Mouse (Mus musculus) 416B (cell line): Measurements from ENCODE around the gene Dtx2.

Experiments used
- DNase-seq: peaks from one replicate; pipeline ENCODE4 v3.0.0; 2011; ENCODE audit warnings: low read depth

Dtx2 gene

GRCm38 (mm10) chr5:135975893-135976668 is 18.5 kb upstream of the Dtx2 start:
- DNase-seq: peak; percentile 54

GRCm38 (mm10) chr5:135979381-135979780 is 15.2 kb upstream of the Dtx2 start:
- no peak for DNase-seq

DNA sequence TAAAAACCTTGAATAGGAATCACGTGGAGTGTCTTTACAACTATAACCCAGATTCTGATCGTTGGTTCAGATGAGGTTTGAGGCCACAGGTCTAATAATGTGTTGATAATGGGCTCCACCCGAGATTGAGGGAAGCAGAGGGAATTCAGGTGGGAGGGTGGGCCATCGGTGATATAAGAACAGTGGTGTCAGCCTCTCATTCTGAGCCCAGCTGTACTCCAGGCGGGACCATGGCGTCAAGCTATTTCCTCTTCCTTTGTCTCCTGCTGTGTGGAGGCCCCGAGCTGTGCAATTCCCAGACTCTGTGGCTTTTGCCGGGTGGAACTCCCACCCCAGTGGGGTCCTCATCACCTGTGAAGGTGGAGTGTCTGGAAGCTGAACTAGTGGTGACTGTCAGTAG is 14.7 kb upstream of the Dtx2 start, which contains the start of gene Zp3:
Gene Zp3 (plus strand): TSS at position 196 of the 400 bp plus-strand sequence.
- no peak for DNase-seq

GRCm38 (mm10) chr5:135982398-135982797 is 12.2 kb upstream of the Dtx2 start:
- peak; percentile 65 for DNase-seq

GRCm38 (mm10) chr5:135984546-135985044 is 10.0 kb upstream of the Dtx2 start:
- no peak for DNase-seq

DNA sequence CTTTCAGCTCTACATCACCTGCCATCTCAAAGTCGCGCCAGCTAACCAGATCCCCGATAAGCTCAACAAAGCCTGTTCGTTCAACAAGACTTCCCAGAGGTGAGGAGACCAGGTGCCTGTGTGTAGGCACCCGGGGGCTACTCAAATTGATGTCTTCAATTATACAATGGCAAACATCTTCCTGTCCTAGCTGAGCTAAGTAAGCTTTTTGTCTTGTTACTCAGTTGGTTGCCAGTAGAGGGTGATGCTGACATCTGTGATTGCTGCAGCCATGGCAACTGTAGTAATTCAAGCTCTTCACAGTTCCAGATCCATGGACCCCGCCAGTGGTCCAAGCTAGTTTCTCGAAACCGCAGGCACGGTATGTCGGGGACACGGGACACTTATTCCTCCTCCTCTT is 7.4 kb upstream of the Dtx2 start:
- peak; percentile 57 for DNase-seq

GRCm38 (mm10) chr5:135990601-135991000 is 4.0 kb upstream of the Dtx2 start:
- peak; percentile 52 for DNase-seq

- DNase-seq: no peak
Observed at GRCm38 (mm10) chr5:135993381-135993965, 1.1 kb upstream of the Dtx2 start.

DNA sequence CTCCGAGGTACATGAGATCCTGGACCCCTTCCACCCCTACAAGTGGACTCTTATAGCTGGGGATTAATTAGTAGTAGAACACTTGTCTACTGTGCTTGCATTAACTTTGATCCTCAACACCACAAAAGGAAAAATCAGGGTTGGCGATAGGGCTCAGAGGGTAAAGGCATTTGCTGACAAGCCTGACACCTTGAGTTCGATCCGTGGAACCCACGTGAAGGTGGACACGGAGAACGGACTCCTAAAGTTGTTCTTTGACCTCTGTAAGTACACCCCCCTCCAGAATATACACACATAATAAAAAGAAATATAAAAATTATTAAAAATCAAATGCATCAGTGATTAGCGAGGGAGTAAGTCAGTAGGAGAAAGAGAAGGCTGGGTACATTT is 270 bp upstream of the Dtx2 start:
- no peak for DNase-seq

- DNase-seq: no peak
Observed at GRCm38 (mm10) chr5:135996162-135996561, 1.6 kb downstream of the Dtx2 start.

GRCm38 (mm10) chr5:136001222-136001621 is 6.6 kb downstream of the Dtx2 start:
- no peak for DNase-seq

DNA sequence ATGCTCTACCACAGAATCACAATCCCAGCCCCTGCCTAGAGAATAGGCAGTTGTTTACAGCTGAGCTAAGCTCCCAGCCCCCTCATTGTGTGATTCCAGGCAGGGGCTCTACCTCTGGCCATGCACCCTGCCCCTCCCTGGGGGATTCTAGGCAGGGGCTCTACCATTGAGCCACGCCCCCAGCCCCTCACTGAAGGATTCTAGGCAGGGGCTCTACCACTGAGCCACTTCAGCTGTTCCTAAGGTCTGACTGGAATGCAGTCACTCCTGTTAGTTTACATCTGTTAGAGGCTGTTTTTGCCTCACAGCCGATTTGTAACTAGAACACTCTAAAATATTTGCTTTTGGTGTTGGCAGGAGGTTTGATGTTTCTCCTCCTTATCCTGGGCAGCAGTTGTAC is 7.7 kb downstream of the Dtx2 start:
- DNase-seq: no peak

DNA sequence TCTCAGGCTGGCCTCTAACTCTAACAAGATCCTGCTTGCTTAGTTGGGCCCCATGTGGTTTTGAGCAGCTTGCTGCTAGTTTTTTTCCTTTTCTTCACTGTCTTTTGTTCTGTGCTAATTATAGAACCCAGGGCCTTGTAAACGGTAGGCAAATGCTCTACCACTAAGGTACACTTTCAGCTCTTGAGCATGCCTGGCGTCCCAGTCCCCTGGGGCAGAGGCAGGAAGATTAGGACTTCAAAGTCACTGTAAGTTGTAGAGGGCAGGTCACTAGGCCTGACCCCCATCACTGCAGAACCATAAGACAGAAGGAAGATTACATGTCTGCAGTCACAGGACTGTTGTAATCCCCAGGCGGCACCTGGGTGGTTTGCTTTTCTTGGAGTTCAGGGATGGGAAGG is 8.2 kb downstream of the Dtx2 start:
- no peak for DNase-seq

DNA sequence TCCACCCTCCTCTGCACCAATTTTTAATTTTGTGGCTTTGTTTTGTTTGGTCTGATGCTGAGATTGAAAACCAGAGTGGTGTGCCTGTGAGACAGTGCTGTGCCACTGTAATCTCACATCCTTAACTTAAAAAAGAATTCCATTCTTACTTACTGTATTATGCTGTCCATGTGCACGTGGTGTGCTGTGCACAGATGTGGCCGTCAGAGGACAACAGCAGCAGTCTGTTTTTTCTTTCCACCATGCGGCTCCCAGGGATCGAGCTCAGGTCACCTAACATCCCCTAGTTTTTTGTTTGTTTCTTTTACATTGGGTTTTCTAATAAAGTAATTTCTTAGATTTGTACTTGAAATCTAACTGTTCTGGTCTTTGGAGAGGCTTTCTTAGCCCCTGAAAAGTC is 9.9 kb downstream of the Dtx2 start:
- DNase-seq: no peak

GRCm38 (mm10) chr5:136007745-136008144 is 13.1 kb downstream of the Dtx2 start:
- peak; percentile 88 for DNase-seq

DNA sequence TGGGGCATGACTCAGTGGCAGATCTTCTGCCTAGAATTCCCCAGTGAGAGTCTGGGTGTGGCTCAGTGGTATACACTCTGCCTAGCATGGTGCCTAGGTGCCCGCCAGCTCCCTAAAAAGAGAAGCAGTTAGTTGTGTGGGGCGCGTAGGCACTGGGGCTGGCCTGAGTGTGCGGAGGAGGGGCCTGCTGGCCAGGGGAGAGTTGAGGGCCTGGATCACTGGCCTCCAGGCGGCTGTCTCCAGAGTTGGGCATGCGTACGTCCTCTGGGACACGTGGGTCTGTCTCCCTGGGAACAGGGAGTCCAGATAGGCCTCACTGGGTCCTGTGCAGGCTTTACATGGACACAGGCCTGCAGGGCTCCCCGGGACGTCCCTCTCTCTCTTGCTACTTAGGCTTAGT is 20.3 kb downstream of the Dtx2 start:
- DNase-seq: no peak

DNA sequence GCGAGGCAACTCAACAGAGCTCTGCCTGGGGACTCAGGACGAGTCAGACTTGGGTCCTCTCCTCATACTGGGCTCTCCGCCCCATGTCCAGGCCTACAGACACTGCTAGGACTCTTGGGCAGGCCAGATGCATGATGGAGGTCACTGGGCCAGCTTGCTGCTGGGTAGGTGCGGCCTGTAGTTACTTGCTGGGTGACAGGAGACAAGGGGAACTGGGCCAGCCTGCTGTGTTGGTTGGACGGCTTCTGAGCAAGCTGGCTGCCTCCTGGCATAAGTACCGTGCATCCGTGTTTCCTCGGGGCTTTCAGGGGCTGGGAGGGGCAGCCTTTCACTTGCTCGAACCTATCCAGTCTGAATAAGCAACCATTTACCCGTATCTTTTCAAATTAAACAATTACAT is 21.0 kb downstream of the Dtx2 start:
- no peak for DNase-seq

GRCm38 (mm10) chr5:136016014-136016876 is 21.6 kb downstream of the Dtx2 start:
- no peak for DNase-seq

DNA sequence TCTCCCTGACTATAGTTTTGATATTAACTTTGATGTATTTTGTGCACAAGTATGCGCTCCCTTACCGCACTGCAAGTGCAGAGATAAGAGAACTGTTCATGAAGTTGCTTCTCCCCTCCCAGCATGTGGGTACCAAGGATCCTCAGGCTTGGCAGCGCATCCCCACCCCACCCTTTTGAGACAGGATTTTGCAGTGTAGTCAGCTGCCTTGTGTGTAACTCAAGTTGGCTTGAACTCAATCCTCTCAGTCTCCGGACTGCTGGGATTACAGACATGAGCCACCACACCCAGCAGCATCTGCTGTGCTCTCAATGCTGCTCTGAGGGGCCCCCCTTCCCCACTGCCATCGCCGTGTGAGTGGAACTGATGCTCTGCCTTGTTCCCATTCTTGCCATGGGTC is 22.7 kb downstream of the Dtx2 start:
- DNase-seq: no peak

GRCm38 (mm10) chr5:136018726-136019125 is 24.1 kb downstream of the Dtx2 start:
- DNase-seq: no peak

GRCm38 (mm10) chr5:136019907-136020306 is 25.3 kb downstream of the Dtx2 start:
- no peak for DNase-seq

DNA sequence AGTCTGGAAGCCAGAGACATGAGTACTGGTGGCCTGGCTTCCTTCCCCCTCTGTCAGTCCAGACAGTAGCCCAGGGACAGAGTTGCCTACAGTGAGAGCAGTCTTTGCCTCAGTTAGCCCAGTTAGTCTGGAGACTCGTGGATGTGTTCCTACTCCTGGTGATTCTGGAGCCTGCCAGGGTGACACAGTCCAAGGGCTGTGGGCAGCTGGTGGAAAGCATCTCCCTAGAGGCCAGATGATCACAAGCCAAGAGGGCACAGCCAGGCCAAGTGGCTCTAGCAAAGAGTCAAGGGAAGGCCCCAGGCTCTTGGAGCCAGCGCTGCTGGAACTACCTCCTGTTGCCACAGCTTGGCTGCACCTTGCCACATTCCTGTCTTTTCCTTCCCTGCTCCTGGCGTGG is 31.1 kb downstream of the Dtx2 start:
- no peak for DNase-seq

- no peak for DNase-seq
Observed at GRCm38 (mm10) chr5:136026859-136027258, 32.3 kb downstream of the Dtx2 start.
